Mouse (Mus musculus) left cerebral cortex, adult 8-10 months (tissue): ENCODE results near the gene Serpina3g. TPM values are rescaled to one million over a fixed set of nuclear protein-coding genes. Genes with fewer than 3 reads are reported as not detected.

Experiments
- DNase-seq, 2 experiments: peaks; one replicate each; pipeline ENCODE4 v3.0.0; 2022; ENCODE audit warnings: low spot score in 2 of 2
- total RNA-seq, 4 experiments: library from RNA; stranded (reverse); gene quantifications; 2 replicates each; pipeline ENCODE4 v1.2.4; 2022

Serpina3g gene
- total RNA-seq, 4 experiments from 2014 or later: 0.43 to 0.72 (median 0.63) TPM; not detected in 1

DNA sequence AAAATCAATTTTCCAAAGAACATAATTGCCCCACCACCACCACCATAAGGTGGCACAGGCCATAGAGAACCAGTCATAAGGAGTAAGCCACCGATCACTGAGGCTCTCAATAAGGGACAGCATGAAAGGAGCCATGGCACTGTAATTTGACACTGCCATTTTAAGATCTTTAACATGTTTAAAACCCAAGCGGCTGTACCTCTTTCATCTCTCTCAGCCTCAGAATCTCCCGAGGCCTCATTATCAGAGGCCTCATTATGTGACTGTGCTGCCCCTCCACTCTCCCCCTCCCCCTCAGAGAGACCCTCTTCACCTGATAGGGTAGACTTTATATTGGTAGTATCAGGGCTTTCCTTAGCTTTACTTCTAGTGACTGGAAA is 43.0 kb downstream of the Serpina3g start:
- DNase-seq: no peak

GRCm38 (mm10) chr12:104283380-104283779 is 47.3 kb downstream of the Serpina3g start:
- DNase-seq: no peak

- no peak for DNase-seq
Observed at GRCm38 (mm10) chr12:104288336-104288735, 52.3 kb downstream of the Serpina3g start.

DNA sequence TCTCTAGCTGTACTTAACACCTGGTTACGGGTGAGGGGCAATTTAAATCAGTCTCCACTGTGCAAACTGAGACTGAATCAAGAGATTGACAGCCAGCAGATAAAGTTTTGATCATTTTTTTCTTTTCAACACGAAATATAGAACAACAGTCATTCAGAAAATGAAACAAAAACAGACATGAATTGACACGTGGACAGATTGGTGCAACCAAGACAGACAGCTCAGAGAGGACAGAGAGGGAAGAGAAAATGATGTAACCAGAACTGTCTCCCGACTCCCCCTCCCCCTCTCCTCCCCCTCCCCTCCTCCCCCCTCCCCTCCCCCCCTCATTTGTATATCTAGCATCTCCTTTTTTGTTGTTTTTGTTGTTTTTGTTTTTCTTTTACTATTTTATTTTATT is 53.8 kb downstream of the Serpina3g start:
- DNase-seq: no peak

Other genes with a start within 250 kb of the Serpina3g start
- gene Serpina11, start 246.3 kb upstream of the Serpina3g start, total RNA-seq: under 1 TPM in 1 of 4 experiments, not detected in 3; 0.26 TPM
- 10 to 100 TPM; 14.6 to 17.7 (median 15.5) TPM for gene Serpina9, start 222.5 kb upstream of the Serpina3g start, total RNA-seq
- gene Serpina12, start 191.8 kb upstream of the Serpina3g start, total RNA-seq: not detected
- gene Serpina5, start 135.1 kb upstream of the Serpina3g start, total RNA-seq: not detected
- gene Serpina3a, start 123.5 kb upstream of the Serpina3g start, total RNA-seq: not detected
- not detected for gene Serpina3b, start 108.2 kb upstream of the Serpina3g start, total RNA-seq
- gene Serpina3c, start 82.4 kb upstream of the Serpina3g start, total RNA-seq: not detected
- not detected for gene Serpina3f, start 21.7 kb upstream of the Serpina3g start, total RNA-seq
- under 1 TPM in 2 of 4 experiments, not detected in 2; 0.35 to 0.53 TPM for gene Serpina3i, start 26.9 kb downstream of the Serpina3g start, total RNA-seq
- not detected for gene Serpina3j, start 78.3 kb downstream of the Serpina3g start, total RNA-seq
- not detected for gene Serpina3k, start 102.2 kb downstream of the Serpina3g start, total RNA-seq
- gene Serpina3m, start 102.2 kb downstream of the Serpina3g start, total RNA-seq: under 1 TPM in 3 of 4 experiments, not detected in 1; 0.32 to 1.00 (median 0.42) TPM
- 10 to 100 TPM; 13.8 to 90.9 (median 32.5) TPM for gene Serpina3n, start 170.5 kb downstream of the Serpina3g start, total RNA-seq
- gene Gsc, start 237.1 kb downstream of the Serpina3g start, total RNA-seq: not detected